Mouse (Mus musculus) lung, adult 2 months (tissue): ENCODE measurements at regions not wholly inside any gene's neighbourhood (a gene's known extent, or its start where the extent isn't known, plus 50 kb on each side); places are given as distances from the start of the nearest gene placed in this dataset.

Source experiments
- CTCF ChIP-seq: fragments of 200-500 bp; IDR thresholded peaks from 2 replicates; pipeline ENCODE4 v1.5.1; 2011; ENCODE audit warnings: mild to moderate bottlenecking, low read length, control low read depth; ENCODE audit not compliant: insufficient read depth
- POLR2A ChIP-seq: fragments of 200-500 bp; IDR thresholded peaks from 2 replicates; pipeline ENCODE4 v1.6.1; 2011; ENCODE audit warnings: low read depth, mild to moderate bottlenecking, control low read depth, low read length, borderline replicate concordance; ENCODE audit errors: extremely low read depth

DNA sequence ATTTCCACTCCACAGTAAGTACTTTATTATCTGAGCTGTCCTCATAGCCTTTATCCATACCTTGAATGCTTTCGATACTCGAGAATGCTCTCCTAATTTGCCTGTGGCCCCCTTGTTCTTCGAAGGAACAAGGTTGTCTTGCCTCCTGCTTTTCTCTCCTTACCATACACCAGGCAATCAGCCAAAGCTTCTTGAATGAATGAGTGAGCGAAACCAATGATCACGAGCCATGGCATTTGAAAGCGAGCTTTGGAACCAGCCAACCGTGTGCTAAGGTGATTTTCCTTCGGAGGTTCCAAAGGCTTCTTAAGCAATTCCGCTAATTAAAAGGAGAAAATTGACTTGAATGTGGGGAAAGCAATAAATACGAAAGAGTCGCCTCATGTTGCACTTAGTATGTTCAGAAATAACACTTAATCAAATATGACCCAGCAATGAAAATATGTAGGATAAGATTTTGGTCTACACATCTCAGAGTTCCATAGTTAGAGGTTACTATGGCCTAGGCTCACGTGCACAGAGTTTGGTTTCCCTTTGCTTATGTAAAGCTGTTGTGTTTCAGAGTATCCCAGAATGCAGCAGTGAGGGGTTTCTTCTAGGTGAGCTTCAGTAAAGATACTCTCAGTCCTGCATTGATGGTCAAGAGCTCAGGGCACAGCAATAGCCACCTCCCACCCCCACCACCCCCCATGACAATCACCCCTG lies 160.9 kb downstream of the Sox4 start:
- TF ChIP-seq CTCF (no peak), POLR2A (no peak)
